Mouse (Mus musculus) neural tube, embryonic 13.5 days (tissue): ENCODE data around the gene Lrrc59. TPM values are rescaled to one million over a fixed set of nuclear protein-coding genes. Genes with fewer than 3 reads are reported as not detected.
"Not testable (repeated sequence)": the region's sequence is repeated elsewhere in the genome, so short reads cannot be mapped to it uniquely, and the experiment has no call there.

ENCODE experiments used
- ATAC-seq: fragments of 200-750 bp; cut with Nextera tagmentation; 2 replicates; pipeline ENCODE4 v1.8.0; 2017; ENCODE audit warnings: low read depth, mild to moderate bottlenecking, moderate TSS enrichment, moderate library complexity
- H3K27ac ChIP-seq: fragments of 300-500 bp; sonication (generic); replicated peaks from 2 replicates; pipeline ENCODE4 v1.5.1; 2015; ENCODE audit warnings: moderate library complexity, mild to moderate bottlenecking, inconsistent platforms
- H3K27me3 ChIP-seq: fragments of 300-500 bp; sonication (generic); 2 replicates; pipeline ENCODE4 v1.6.1; 2015; ENCODE audit warnings: mild to moderate bottlenecking, inconsistent platforms
- H3K36me3 ChIP-seq: fragments of 300-500 bp; sonication (generic); 2 replicates; pipeline ENCODE4 v1.6.1; 2015; ENCODE audit warnings: mild to moderate bottlenecking, inconsistent platforms
- H3K4me1 ChIP-seq: fragments of 300-500 bp; sonication (generic); replicated peaks from 2 replicates; pipeline ENCODE4 v1.6.1; 2015; ENCODE audit warnings: inconsistent platforms
- H3K4me2 ChIP-seq: fragments of 300-500 bp; sonication (generic); 2 replicates; pipeline ENCODE4 v1.6.1; 2015; ENCODE audit warnings: inconsistent platforms, mild to moderate bottlenecking, moderate library complexity
- H3K4me3 ChIP-seq: fragments of 300-500 bp; sonication (generic); 2 replicates; pipeline ENCODE4 v1.5.1; 2015; ENCODE audit warnings: mild to moderate bottlenecking, inconsistent platforms
- H3K9ac ChIP-seq: fragments of 300-500 bp; sonication (generic); 2 replicates; pipeline ENCODE4 v1.6.1; 2015; ENCODE audit warnings: moderate library complexity, mild to moderate bottlenecking, inconsistent platforms
- H3K9me3 ChIP-seq: fragments of 300-500 bp; sonication (generic); 2 replicates; pipeline ENCODE4 v1.6.1; 2016; ENCODE audit warnings: inconsistent platforms
- WGBS: fragments of 180-500 bp; shearing (Covaris S2); methylation state at CpG from one replicate; pipeline ENCODE4 v1.1.7; 2015; 5-methylcytosine and 5-hydroxymethylcytosine counted together
- polyA plus RNA-seq: library from polyadenylated mRNA; unstranded; fragments of >200 nt; fragmentation: Nextera tagmentation; extraction: Ambion mirVana; gene quantifications from 2 replicates; pipeline ENCODE4 v1.2.1, GENCODE M21; 2015

Gene Lrrc59
- polyA plus RNA-seq, 1 experiment from 2014 or later = 169 TPM

DNA sequence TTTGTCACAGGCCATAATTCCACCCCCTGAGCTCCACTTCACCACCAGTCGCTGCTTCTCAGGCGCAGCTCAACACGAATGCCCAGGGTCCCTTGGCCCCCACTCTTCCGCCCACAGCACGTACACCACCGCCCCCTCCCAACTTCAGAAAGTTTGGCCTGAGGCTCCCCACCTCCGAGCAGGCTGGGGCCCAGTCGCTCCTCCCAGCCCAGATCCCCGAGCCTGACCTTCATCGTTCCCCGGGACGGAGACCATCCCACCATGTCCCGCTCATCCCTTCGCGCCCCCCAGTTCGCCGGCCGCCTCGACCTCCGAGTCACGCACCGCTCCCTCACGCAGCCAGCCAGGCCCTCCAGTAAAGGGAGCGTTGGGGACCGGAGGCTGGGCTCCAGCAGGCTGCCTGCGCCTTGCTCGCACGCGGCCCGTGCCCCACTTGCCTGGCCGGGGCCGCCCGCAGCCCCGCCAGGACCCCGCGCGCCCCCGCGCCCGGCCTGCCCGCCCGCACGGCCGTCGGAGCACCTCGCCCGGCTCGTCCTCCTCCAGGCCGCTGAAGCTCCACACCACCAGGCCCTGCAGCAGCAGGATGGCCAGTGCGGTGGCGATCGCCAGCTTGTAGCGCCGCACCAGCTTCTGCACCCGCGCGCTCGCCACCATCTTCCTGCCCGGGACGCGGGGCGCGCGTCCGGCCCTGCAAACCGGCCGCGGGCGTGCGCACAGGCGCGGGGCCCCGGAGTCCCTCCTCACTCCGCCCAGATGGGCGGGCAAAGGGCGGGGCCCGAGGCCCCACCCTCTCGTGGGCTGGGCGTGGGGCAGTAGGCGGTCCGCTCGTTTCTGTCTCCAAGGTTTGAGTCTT is 47.4 kb downstream of the Lrrc59 start, which contains the start of gene Xylt2:
TSS of gene Xylt2 (minus strand) at position 762 of the 853 bp plus-strand sequence.
- H3K27ac ChIP-seq = peak within 1 kb of the TSS; percentile 94
- no peaks in the 10 kb centered on the region; the same call in 1 of the 2 replicates for H3K9me3 ChIP-seq
- peak within 1 kb of the TSS; percentile 95 for H3K9ac ChIP-seq
- peak; percentile 94 for ATAC-seq
- WGBS = under 1% methylated on average over 81 of the region's 82 CpGs
- peak within 1 kb of the TSS; percentile 88 for H3K4me3 ChIP-seq
- peak within 1 kb of the TSS; percentile 82 for H3K4me2 ChIP-seq
- no peaks in the 10 kb centered on the region for H3K27me3 ChIP-seq
- no peaks in the 10 kb centered on the region for H3K36me3 ChIP-seq
- peaks cover 43% of the 10 kb centered on the region for H3K4me1 ChIP-seq

DNA sequence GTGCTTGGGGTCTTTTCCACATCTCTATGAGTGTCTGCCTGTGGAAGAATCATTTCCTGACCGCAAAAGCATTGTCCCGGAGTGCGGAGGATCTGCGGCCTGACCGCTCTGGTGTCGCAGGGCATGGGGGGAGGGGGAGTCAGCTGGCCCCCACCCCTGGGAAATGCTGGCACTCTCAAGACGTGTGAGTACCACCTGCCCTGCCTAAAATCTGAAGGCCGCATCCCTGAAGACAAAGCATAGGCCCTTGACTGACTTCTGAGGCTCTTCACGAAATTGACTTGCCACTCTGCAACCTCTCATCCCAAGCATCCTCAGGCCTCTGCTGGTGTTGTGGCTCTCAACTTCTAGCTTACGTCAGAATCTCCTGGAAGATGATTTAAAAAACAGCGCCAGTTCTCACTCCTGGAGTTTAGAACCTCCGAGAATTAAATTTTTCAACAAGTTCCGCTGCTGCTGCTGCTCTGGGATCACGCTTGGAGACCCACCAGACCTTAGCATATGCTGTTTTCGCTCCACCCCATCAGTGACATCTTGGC is 48.1 kb downstream of the Lrrc59 start:
- H3K9ac ChIP-seq = peak overlapping the region; percentile 95
- H3K27ac ChIP-seq = peak overlapping the region; percentile 94
- H3K9me3 ChIP-seq = no peaks in the 10 kb centered on the region; the same call in 1 of the 2 replicates
- peak overlapping the region; percentile 88 for H3K4me3 ChIP-seq
- H3K4me2 ChIP-seq = peak overlapping the region; percentile 82
- 32% methylated on average over 15 of the region's 15 CpGs for WGBS
- no peaks in the 10 kb centered on the region for H3K27me3 ChIP-seq
- H3K4me1 ChIP-seq = peaks cover 36% of the 10 kb centered on the region
- no peaks in the 10 kb centered on the region for H3K36me3 ChIP-seq
- no peak; the same call in 1 of the 2 replicates for ATAC-seq

DNA sequence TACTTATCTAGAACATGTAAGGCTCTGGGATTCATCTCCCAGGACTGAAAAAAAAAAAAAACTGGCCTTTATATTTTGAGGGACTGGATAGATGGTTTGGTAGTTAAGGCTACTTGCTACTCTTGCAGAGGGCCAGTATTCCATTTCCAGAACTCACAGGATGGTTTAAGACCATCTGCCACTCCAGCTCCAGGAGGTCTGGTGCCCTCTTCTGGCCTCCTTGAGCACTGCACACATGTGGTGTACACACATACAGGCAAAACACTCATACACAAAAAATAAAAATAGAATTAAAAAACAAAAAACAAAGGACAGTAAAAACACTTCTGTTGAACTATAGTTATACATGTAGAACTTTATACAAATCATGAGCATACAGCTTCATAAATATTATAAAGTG is 51.1 kb downstream of the Lrrc59 start:
- H3K9me3 ChIP-seq = no peaks in the 10 kb centered on the region; the same call in 1 of the 2 replicates
- H3K9ac ChIP-seq = no peak overlapping the region
- no peak overlapping the region for H3K27ac ChIP-seq
- no peak overlapping the region for H3K4me3 ChIP-seq
- no peak overlapping the region for H3K4me2 ChIP-seq
- no peaks in the 10 kb centered on the region for H3K36me3 ChIP-seq
- ATAC-seq = no peak
- no peaks in the 10 kb centered on the region for H3K27me3 ChIP-seq
- H3K4me1 ChIP-seq = peaks cover 20% of the 10 kb centered on the region

DNA sequence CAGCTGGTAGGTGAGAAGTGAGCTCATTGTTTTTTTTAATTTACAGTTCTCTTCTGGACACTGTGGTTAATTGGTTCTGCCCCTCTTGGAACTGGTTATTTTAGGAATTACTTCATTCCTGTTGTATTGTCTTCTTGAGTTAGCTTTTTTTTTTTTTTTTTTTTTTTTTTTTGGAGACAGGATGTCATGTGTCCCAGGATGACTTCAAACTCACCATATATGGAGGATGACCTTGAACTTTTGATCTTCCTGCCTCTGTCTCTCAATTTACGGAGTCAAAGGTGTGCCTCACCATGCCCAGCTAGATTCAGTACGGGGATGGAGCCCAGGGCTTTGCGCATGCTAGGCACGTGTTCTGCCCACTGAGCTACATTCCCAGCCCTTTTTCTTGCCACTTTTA is 52.1 kb downstream of the Lrrc59 start:
- no peak overlapping the region for H3K4me2 ChIP-seq
- ATAC-seq = no peak
- no peaks in the 10 kb centered on the region; the same call in 1 of the 2 replicates for H3K9me3 ChIP-seq
- H3K9ac ChIP-seq = no peak overlapping the region
- H3K4me1 ChIP-seq = peaks cover 10% of the 10 kb centered on the region
- no peak overlapping the region for H3K27ac ChIP-seq
- H3K27me3 ChIP-seq = no peaks in the 10 kb centered on the region
- no peaks in the 10 kb centered on the region for H3K36me3 ChIP-seq
- H3K4me3 ChIP-seq = no peak overlapping the region
- 85% methylated on average over 4 of the region's 4 CpGs for WGBS

DNA sequence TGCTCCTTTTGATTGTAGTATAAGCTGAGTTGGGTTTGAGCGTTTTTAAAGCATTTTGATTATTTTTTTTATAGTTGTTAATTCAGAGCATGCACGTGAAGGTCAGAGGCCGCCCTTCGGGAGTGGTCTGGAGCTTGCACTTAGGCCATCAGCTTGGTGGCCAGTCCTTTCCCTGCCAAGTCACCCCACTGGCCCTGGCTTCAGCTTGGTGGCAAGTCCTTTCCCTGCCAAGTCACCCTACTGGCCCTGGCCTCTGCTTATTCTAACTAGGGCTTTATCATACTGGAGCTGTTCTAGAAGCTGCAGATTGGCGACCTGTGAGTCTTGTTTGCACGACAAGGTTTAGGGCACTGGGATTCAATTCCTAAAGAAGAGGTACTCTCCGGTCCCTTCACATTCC is 52.9 kb downstream of the Lrrc59 start:
- no peaks in the 10 kb centered on the region; the same call in 1 of the 2 replicates for H3K9me3 ChIP-seq
- H3K27ac ChIP-seq = no peak overlapping the region
- peaks cover 8% of the 10 kb centered on the region for H3K4me1 ChIP-seq
- no peaks in the 10 kb centered on the region for H3K27me3 ChIP-seq
- WGBS = 84% methylated on average over 7 of the region's 7 CpGs
- H3K4me2 ChIP-seq = no peak overlapping the region
- H3K36me3 ChIP-seq = no peaks in the 10 kb centered on the region
- no peak overlapping the region for H3K9ac ChIP-seq
- no peak overlapping the region for H3K4me3 ChIP-seq
- no peak for ATAC-seq

DNA sequence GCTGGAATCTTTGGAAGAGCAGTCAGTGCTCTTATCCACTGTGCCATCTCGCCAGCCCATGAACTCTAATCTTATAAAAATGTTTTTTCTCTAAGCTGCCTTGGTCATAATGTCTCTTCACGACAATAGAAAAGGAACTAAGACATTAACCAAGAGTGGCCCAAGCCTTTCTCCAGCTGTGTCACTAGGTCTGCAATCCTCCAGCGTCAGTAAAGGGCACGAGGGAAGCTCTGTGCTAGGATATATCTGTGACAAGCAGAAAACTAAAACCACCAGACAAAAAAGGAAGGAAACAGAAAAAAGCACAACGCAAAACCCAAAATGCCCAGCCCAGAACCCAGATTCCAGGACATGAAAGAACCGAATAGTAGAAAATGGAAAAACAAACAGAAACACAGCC is 57.6 kb downstream of the Lrrc59 start:
- Histone ChIP-seq H3K4me3 (no peak overlapping the region), H3K4me1 (no peaks in the 10 kb centered on the region), H3K27me3 (no peaks in the 10 kb centered on the region), H3K9ac (no peak overlapping the region), H3K9me3 (no peaks in the 10 kb centered on the region), H3K36me3 (no peaks in the 10 kb centered on the region), H3K4me2 (no peak overlapping the region), H3K27ac (no peak overlapping the region)
- no peak for ATAC-seq
- WGBS = 84% methylated on average over 6 of the region's 6 CpGs

DNA sequence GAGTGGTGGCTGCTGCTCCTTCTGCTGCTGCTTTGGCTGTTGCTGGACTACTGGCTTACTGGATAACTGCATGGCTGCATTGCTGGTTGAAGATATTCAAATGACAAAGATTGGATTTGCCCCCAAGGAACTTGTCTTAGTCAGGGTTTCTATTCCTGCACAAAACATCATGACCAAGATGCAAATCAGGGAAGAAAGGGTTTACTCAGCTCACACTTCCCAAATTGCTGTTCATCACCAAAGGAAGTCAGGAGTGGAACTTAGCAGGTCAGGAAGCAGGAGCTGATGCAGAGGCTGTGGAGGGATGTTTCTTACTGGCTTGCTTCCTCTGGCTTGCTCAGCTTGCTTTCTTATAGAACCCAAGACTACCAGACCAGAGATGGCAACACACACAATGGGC is 62.9 kb downstream of the Lrrc59 start:
- not testable (repeated sequence) for H3K27ac ChIP-seq, H3K27me3 ChIP-seq, ATAC-seq, H3K36me3 ChIP-seq, H3K9me3 ChIP-seq, H3K4me1 ChIP-seq, H3K4me2 ChIP-seq, H3K4me3 ChIP-seq, H3K9ac ChIP-seq

Other genes starting within 250 kb of the Lrrc59 start
- 0.68 and 1.0 TPM in 2 replicates for gene Abcc3, start 236.8 kb upstream of the Lrrc59 start, polyA plus RNA-seq
- 8.9 and 9.3 TPM in 2 replicates for gene Cacna1g, start 155.6 kb upstream of the Lrrc59 start, polyA plus RNA-seq
- 0.28 TPM in 1 of 2 replicates, not detected in the other for gene Spata20, start 143.6 kb upstream of the Lrrc59 start, polyA plus RNA-seq
- 0.24 and 0.51 TPM in 2 replicates for gene Epn3, start 129.8 kb upstream of the Lrrc59 start, polyA plus RNA-seq
- gene Mycbpap, start 108.0 kb upstream of the Lrrc59 start, polyA plus RNA-seq = 1.9 and 2.1 TPM in 2 replicates
- gene Rsad1, start 80.5 kb upstream of the Lrrc59 start, polyA plus RNA-seq = 4.7 and 5.4 TPM in 2 replicates
- 0.45 and 1.7 TPM in 2 replicates for gene Chad, start 64.7 kb upstream of the Lrrc59 start, polyA plus RNA-seq
- gene Acsf2, start 27.9 kb upstream of the Lrrc59 start, polyA plus RNA-seq = 2.0 and 2.2 TPM in 2 replicates
- 144 and 147 TPM in 2 replicates for gene Mrpl27, start 24.0 kb downstream of the Lrrc59 start, polyA plus RNA-seq
- 5.0 and 5.2 TPM in 2 replicates for gene Eme1, start 24.2 kb downstream of the Lrrc59 start, polyA plus RNA-seq
- 16.0 and 16.1 TPM in 2 replicates for gene Xylt2, start 47.7 kb downstream of the Lrrc59 start, polyA plus RNA-seq
- gene Gm11541, start 74.7 kb downstream of the Lrrc59 start, polyA plus RNA-seq = 0.23 and 0.29 TPM in 2 replicates
- not detected in 2 replicates for gene Cdc34b, start 112.0 kb downstream of the Lrrc59 start, polyA plus RNA-seq
- gene Tmem92, start 152.9 kb downstream of the Lrrc59 start, polyA plus RNA-seq = not detected in 2 replicates